20 mouse cellular contexts compared by ENCODE assay signal in genomic region chr16:20248442-20249174, GRCm38 (mm10). TPM values are rescaled to one million over a fixed set of nuclear protein-coding genes. Genes with fewer than 3 reads are reported as not detected.
DNase-seq lines count a peak whose midpoint lies in the region; ATAC-seq and TF ChIP-seq lines count a peak whose summit lies in the region.
"Had no signal": no experiment of that assay in that cellular context is flagged by ENCODE, and none has a peak within 500 bp of the region (broad histone marks: within the 10 kb centered on the region; RNA-seq: fewer than 3 reads in every experiment).

No protein-coding gene starts in this region.

- no peak overlapping the region for H3K4me3 ChIP-seq in midbrain, embryonic 10.5 days
- H3K4me3 ChIP-seq in midbrain, embryonic 13.5 days (replicated peaks) = no peak overlapping the region
- H3K4me3 ChIP-seq: embryonic facial prominence, embryonic 13.5 days; forebrain, embryonic 12.5 days; heart, adult 2 months; heart, embryonic 15.5 days; hindbrain, embryonic 13.5 days had no signal

- no peak overlapping the region for H3K4me2 ChIP-seq in midbrain, embryonic 13.5 days (replicated peaks)
- H3K4me2 ChIP-seq: embryonic facial prominence, embryonic 13.5 days; forebrain, embryonic 12.5 days; heart, embryonic 11.5 days; heart, embryonic 15.5 days; hindbrain, embryonic 13.5 days had no signal

- TF ChIP-seq CTCF in brain, embryonic 14.5 days (IDR thresholded peaks at IDR 0.05; ENCODE audit: borderline replicate concordance, extremely low read depth, insufficient read depth, insufficient read length) = no peak

- H3K36me3 ChIP-seq in midbrain, embryonic 10.5 days = no peaks in the 10 kb centered on the region
- no peaks in the 10 kb centered on the region for H3K36me3 ChIP-seq in midbrain, embryonic 13.5 days
- H3K36me3 ChIP-seq: embryonic facial prominence, embryonic 13.5 days; forebrain, embryonic 12.5 days; heart, embryonic 15.5 days; hindbrain, embryonic 13.5 days had no signal

- H3K27ac ChIP-seq in midbrain, embryonic 10.5 days (replicated peaks) = no peak overlapping the region
- no peak overlapping the region for H3K27ac ChIP-seq in midbrain, embryonic 13.5 days
- H3K27ac ChIP-seq: embryonic facial prominence, embryonic 13.5 days; forebrain, embryonic 12.5 days; heart, adult 2 months; heart, embryonic 15.5 days; hindbrain, embryonic 13.5 days; hindbrain, postnatal 0 days had no signal

- peak; percentile 9 for DNase-seq in midbrain, embryonic 10.5 days (ENCODE audit: low spot score)
- peak; percentile 78 for DNase-seq in brain, adult 2 months (ENCODE audit: low read depth, low spot score)
- peak; percentile 10 for DNase-seq in brain, embryonic 14.5 days (ENCODE audit: low read depth)
- peak; percentile 72 for DNase-seq in telencephalon, adult 2 months (ENCODE audit: low read depth, low spot score)
- no peak for DNase-seq in kidney, postnatal 14 days
- DNase-seq: adrenal gland, adult 8-10 months; adrenal gland, postnatal 36 days; cerebellum, adult 11-12 months; cerebellum, adult 9-10 months; cerebellum, postnatal 25 days; gastrocnemius, postnatal 10 days; heart, adult 2 months; heart, postnatal 14 days had no signal

- no peaks in the 10 kb centered on the region for H3K4me1 ChIP-seq in midbrain, embryonic 10.5 days
- H3K4me1 ChIP-seq in midbrain, embryonic 13.5 days (replicated peaks) = no peaks in the 10 kb centered on the region
- H3K4me1 ChIP-seq: embryonic facial prominence, embryonic 13.5 days; forebrain, embryonic 12.5 days; heart, embryonic 15.5 days; hindbrain, embryonic 13.5 days had no signal

- WGBS in midbrain, embryonic 10.5 days = 90% methylated on average over 9 of the region's 9 CpGs
- WGBS in midbrain, embryonic 13.5 days = 87% methylated on average over 9 of the region's 9 CpGs

- no peak for ATAC-seq in midbrain, embryonic 13.5 days
- ATAC-seq: hindbrain, postnatal 0 days had no signal

- no peak overlapping the region for H3K9ac ChIP-seq in midbrain, embryonic 13.5 days (replicated peaks)
- H3K9ac ChIP-seq: embryonic facial prominence, embryonic 13.5 days; forebrain, embryonic 12.5 days; heart, embryonic 15.5 days; hindbrain, embryonic 13.5 days had no signal

- no peaks in the 10 kb centered on the region for H3K9me3 ChIP-seq in midbrain, embryonic 10.5 days (replicated peaks)
- H3K9me3 ChIP-seq in midbrain, embryonic 13.5 days = no peaks in the 10 kb centered on the region
- H3K9me3 ChIP-seq: embryonic facial prominence, embryonic 13.5 days; forebrain, embryonic 12.5 days; heart, embryonic 15.5 days; hindbrain, embryonic 13.5 days had no signal

- no peak for TF ChIP-seq POLR2A in brain, embryonic 14.5 days (IDR thresholded peaks at IDR 0.05; ENCODE audit: borderline replicate concordance, extremely low read depth, insufficient read depth, insufficient read length, poor library complexity, severe bottlenecking)

- no peaks in the 10 kb centered on the region for H3K27me3 ChIP-seq in midbrain, embryonic 10.5 days (ENCODE audit: low read depth, poor library complexity, severe bottlenecking)
- no peaks in the 10 kb centered on the region for H3K27me3 ChIP-seq in midbrain, embryonic 13.5 days
- H3K27me3 ChIP-seq: embryonic facial prominence, embryonic 13.5 days; forebrain, embryonic 12.5 days; heart, embryonic 15.5 days; hindbrain, embryonic 13.5 days had no signal

RNA-seq across cellular contexts. Expression of gene Map6d1, which starts 7.5 kb away (rescaled TPM):
- 0.84 and 1.3 TPM in 2 replicates for polyA plus RNA-seq in midbrain, embryonic 10.5 days (2016; fragmentation: Nextera tagmentation; extraction: Ambion mirVana)
- 2.2 and 2.7 TPM in 2 replicates for polyA plus RNA-seq in midbrain, embryonic 13.5 days (2015; fragmentation: Nextera tagmentation; extraction: Ambion mirVana)
- polyA plus RNA-seq in brain, embryonic 14.5 days (2012; rRNA removed) = 4.5 and 4.6 TPM in 2 replicates

RNA-seq across cellular contexts. Expression of gene Parl, which starts 53.6 kb away (rescaled TPM):
- polyA plus RNA-seq in midbrain, embryonic 10.5 days (2016; fragmentation: Nextera tagmentation; extraction: Ambion mirVana) = 135 TPM in 2 replicates
- polyA plus RNA-seq in midbrain, embryonic 13.5 days (2015; fragmentation: Nextera tagmentation; extraction: Ambion mirVana) = 81.1 and 88.7 TPM in 2 replicates
- 53.9 and 54.6 TPM in 2 replicates for polyA plus RNA-seq in brain, embryonic 14.5 days (2012; rRNA removed)
